ENCODE assay signal across 12 mouse cellular contexts in genomic region chr10:97160892-97161291, GRCm38 (mm10).
DNase-seq lines count a peak whose midpoint lies in the region; ATAC-seq and TF ChIP-seq lines count a peak whose summit lies in the region.
"Had no signal": no experiment of that assay in that cellular context is flagged by ENCODE, and none has a peak within 500 bp of the region (broad histone marks: within the 10 kb centered on the region; RNA-seq: fewer than 3 reads in every experiment).

No protein-coding gene starts in this region.

- intact Hi-C loops in gastrocnemius, adult 2 months (cut with DNase I) = no loop called here

- no peak overlapping the region for H3K4me2 ChIP-seq in lung, embryonic 14.5 days
- H3K4me2 ChIP-seq: heart, embryonic 13.5 days had no signal

- TF ChIP-seq POLR2A in lung, adult 2 months (IDR thresholded peaks at IDR 0.05; ENCODE audit: borderline replicate concordance, extremely low read depth, low read depth, low read length) = no peak

- no peaks in the 10 kb centered on the region for H3K4me1 ChIP-seq in lung, embryonic 14.5 days (ENCODE audit: insufficient read depth)
- peaks cover 4% of the 10 kb centered on the region; the same call in 1 of the 2 replicates for H3K4me1 ChIP-seq in lung, adult 2 months (ENCODE audit: control insufficient read depth, insufficient read depth, low read length)

- no peaks in the 10 kb centered on the region for H3K27me3 ChIP-seq in lung, embryonic 14.5 days (ENCODE audit: insufficient read depth, low read length)
- H3K27me3 ChIP-seq: heart, embryonic 13.5 days; megakaryocyte, embryonic 14.5 days had no signal

- H3K27ac ChIP-seq in lung, embryonic 14.5 days (ENCODE audit: low read depth) = no peak overlapping the region; the same call in 1 of the 2 replicates
- H3K27ac ChIP-seq in gastrocnemius, adult 2 months = no peak overlapping the region
- H3K27ac ChIP-seq: heart, embryonic 13.5 days had no signal

- ATAC-seq in lung, embryonic 14.5 days (ENCODE audit: insufficient read depth) = no peak

- no peaks in the 10 kb centered on the region for H3K36me3 ChIP-seq in lung, embryonic 14.5 days (ENCODE audit: insufficient read depth)
- H3K36me3 ChIP-seq: heart, embryonic 13.5 days had no signal

- no peak overlapping the region for H3K4me3 ChIP-seq in lung, embryonic 14.5 days (ENCODE audit: low read depth, low read length)
- no peak overlapping the region for H3K4me3 ChIP-seq in lung, adult 2 months (replicated peaks; ENCODE audit: extremely low read depth, low read depth, low read length)
- H3K4me3 ChIP-seq in gastrocnemius, adult 2 months = no peak overlapping the region
- H3K4me3 ChIP-seq: heart, embryonic 13.5 days; left cerebral cortex, adult 2 months; megakaryocyte, embryonic 14.5 days had no signal

- H3K9ac ChIP-seq in lung, embryonic 14.5 days = no peak overlapping the region
- H3K9ac ChIP-seq: heart, embryonic 13.5 days had no signal

- no peaks in the 10 kb centered on the region for H3K9me3 ChIP-seq in lung, embryonic 14.5 days (ENCODE audit: low read depth, low read length)
- H3K9me3 ChIP-seq: heart, embryonic 13.5 days; megakaryocyte, embryonic 14.5 days had no signal

- no peak for TF ChIP-seq CTCF in lung, embryonic 14.5 days (IDR thresholded peaks at IDR 0.05; ENCODE audit: low read depth)
- TF ChIP-seq CTCF in lung, adult 2 months (IDR thresholded peaks at IDR 0.05; ENCODE audit: insufficient read depth, low read length) = no peak
- TF ChIP-seq CTCF in gastrocnemius, adult 2 months (IDR thresholded peaks at IDR 0.05) = no peak

- peak; percentile 8 for DNase-seq in lung, embryonic 14.5 days
- DNase-seq in lung, adult 2 months = no peak
- peak; percentile 2 for DNase-seq in MEL-GATA-1-ER (ENCODE audit: extremely low read depth, low read depth)
- peak; percentile 51 for DNase-seq in cerebellum, adult 9-11 months
- DNase-seq in lung, postnatal 36 days = peak; percentile 9
- DNase-seq in frontal cortex, postnatal 10 days (ENCODE audit: low spot score in 2 of 2) = no peak
- no peak for DNase-seq in gastrocnemius, adult 2 months
- DNase-seq: gastrocnemius, postnatal 10 days; liver had no signal

- 7% methylated on average over 2 of the region's 2 CpGs for WGBS in lung, embryonic 14.5 days
- 18% methylated on average over 2 of the region's 2 CpGs for WGBS in lung, adult 2 months

Comparison
In these comparisons a context has a peak if more than half of its experiments do, and no peak if none do; other contexts are left out.
1. DNase-seq: peak in lung, embryonic 14.5 days (single experiment), MEL-GATA-1-ER (single experiment), cerebellum, adult 9-11 months (single experiment) and lung, postnatal 36 days (single experiment); none in lung, adult 2 months (single experiment), frontal cortex, postnatal 10 days (0 of 2) and gastrocnemius, adult 2 months (single experiment).